19 mouse cellular contexts compared by ENCODE assay signal in the genomic region with DNA sequence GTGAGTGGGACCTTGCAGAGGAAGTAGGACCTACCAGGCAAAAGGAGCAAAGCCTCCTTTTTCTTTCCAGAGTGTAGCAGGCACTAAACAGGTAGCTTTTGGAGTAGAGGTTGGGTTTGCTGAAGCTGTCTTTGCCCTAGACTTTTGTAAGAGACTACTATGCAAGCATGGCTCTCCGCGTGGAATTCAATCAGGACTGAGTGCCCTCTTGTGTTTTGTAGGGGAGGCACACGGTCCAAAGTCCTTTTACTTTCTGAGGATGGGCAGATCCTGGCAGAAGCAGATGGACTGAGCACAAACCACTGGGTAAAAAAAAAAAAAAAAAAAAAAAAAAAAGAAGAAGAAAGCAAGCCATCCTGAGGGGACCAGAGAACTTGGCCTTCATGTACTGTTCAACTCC. TPM values are rescaled to one million over a fixed set of nuclear protein-coding genes. Genes with fewer than 3 reads are reported as not detected.
A peak's percentile ranks its signal among the peaks of the same experiment; 100 is the strongest.
DNase-seq lines count a peak whose midpoint lies in the region; ATAC-seq and TF ChIP-seq lines count a peak whose summit lies in the region.
"Had no signal": no experiment of that assay in that cellular context is flagged by ENCODE, and none has a peak within 500 bp of the region (broad histone marks: within the 10 kb centered on the region; RNA-seq: fewer than 3 reads in every experiment).

No protein-coding gene starts in this region.

- TF ChIP-seq CTCF in forebrain, postnatal 0 days (IDR thresholded peaks at IDR 0.05; ENCODE audit: low read depth) = 0 out of 2 replicates have a peak, but pooled peaks have one; percentile 6
- TF ChIP-seq CTCF in lung, embryonic 14.5 days (IDR thresholded peaks at IDR 0.05; ENCODE audit: low read depth) = no peak
- peak; percentile 30; the same call in 1 of the 2 replicates for TF ChIP-seq CTCF in kidney, postnatal 0 days (IDR thresholded peaks at IDR 0.05; ENCODE audit: low read depth)

- no peak overlapping the region for H3K4me2 ChIP-seq in forebrain, postnatal 0 days (ENCODE audit: low read depth)
- no peak overlapping the region for H3K4me2 ChIP-seq in forebrain, embryonic 14.5 days (ENCODE audit: low read length)
- no peak overlapping the region for H3K4me2 ChIP-seq in lung, embryonic 14.5 days
- no peak overlapping the region for H3K4me2 ChIP-seq in kidney, postnatal 0 days (ENCODE audit: low read length)

- no peak overlapping the region for H3K9ac ChIP-seq in forebrain, postnatal 0 days
- no peak overlapping the region for H3K9ac ChIP-seq in forebrain, embryonic 14.5 days (ENCODE audit: low read length)
- H3K9ac ChIP-seq in lung, embryonic 14.5 days = no peak overlapping the region
- no peak overlapping the region for H3K9ac ChIP-seq in kidney, postnatal 0 days (ENCODE audit: low read depth, low read length)
- H3K9ac ChIP-seq: hindbrain, embryonic 15.5 days; stomach, embryonic 15.5 days had no signal

- H3K4me3 ChIP-seq in forebrain, postnatal 0 days (ENCODE audit: low read depth, low read length) = no peak overlapping the region
- H3K4me3 ChIP-seq in forebrain, embryonic 14.5 days (ENCODE audit: low read depth, low read length) = no peak overlapping the region
- H3K4me3 ChIP-seq in lung, embryonic 14.5 days (ENCODE audit: low read depth, low read length) = no peak overlapping the region
- no peak overlapping the region for H3K4me3 ChIP-seq in kidney, postnatal 0 days (replicated peaks; ENCODE audit: low read depth, low read length)
- H3K4me3 ChIP-seq: megakaryocyte, embryonic 14.5 days; stomach, embryonic 15.5 days had no signal

- H3K4me1 ChIP-seq in forebrain, postnatal 0 days (ENCODE audit: insufficient read depth) = no peaks in the 10 kb centered on the region; the same call in 1 of the 2 replicates
- H3K4me1 ChIP-seq in forebrain, embryonic 14.5 days (ENCODE audit: control insufficient read depth, insufficient read depth, low read length) = peaks cover 6% of the 10 kb centered on the region
- peaks cover 7% of the 10 kb centered on the region for H3K4me1 ChIP-seq in lung, embryonic 14.5 days (ENCODE audit: insufficient read depth)
- H3K4me1 ChIP-seq in kidney, postnatal 0 days (replicated peaks; ENCODE audit: insufficient read depth, low read length) = peaks cover 8% of the 10 kb centered on the region; the same call in 1 of the 2 replicates

- no peak overlapping the region for H3K27ac ChIP-seq in forebrain, postnatal 0 days (ENCODE audit: low read depth, low read length)
- no peak overlapping the region for H3K27ac ChIP-seq in forebrain, embryonic 14.5 days (ENCODE audit: low read depth, low read length)
- no peak overlapping the region for H3K27ac ChIP-seq in lung, embryonic 14.5 days (ENCODE audit: low read depth)
- H3K27ac ChIP-seq in kidney, postnatal 0 days = 0 out of 2 replicates have a peak overlapping the region, but pooled peaks have one; percentile 11
- H3K27ac ChIP-seq: hindbrain, embryonic 15.5 days; stomach, embryonic 15.5 days had no signal

- DNase-seq in forebrain, postnatal 0 days = no peak
- DNase-seq in forebrain, embryonic 14.5 days (ENCODE audit: low spot score) = no peak
- DNase-seq in lung, embryonic 14.5 days = peak; percentile 12
- no peak for DNase-seq in lung, postnatal 10 days
- DNase-seq in kidney, postnatal 0 days (ENCODE audit: low spot score) = peak; percentile 40
- DNase-seq in retina, postnatal 1 day = peak; percentile 30
- no peak for DNase-seq in cerebellum, adult 9-11 months
- no peak for DNase-seq in embryo, embryonic 11 days
- DNase-seq: adrenal gland, postnatal 10 days; cerebellum, adult 9-10 months; layer of hippocampus, postnatal 36 days; lung, adult 18-20 months; thymus, postnatal 14 days had no signal

- H3K27me3 ChIP-seq in forebrain, postnatal 0 days (ENCODE audit: insufficient read depth, low read length) = no peaks in the 10 kb centered on the region
- no peaks in the 10 kb centered on the region for H3K27me3 ChIP-seq in forebrain, embryonic 14.5 days (replicated peaks; ENCODE audit: control insufficient read depth, insufficient read depth, low read length)
- no peaks in the 10 kb centered on the region for H3K27me3 ChIP-seq in lung, embryonic 14.5 days (ENCODE audit: insufficient read depth, low read length)
- no peaks in the 10 kb centered on the region for H3K27me3 ChIP-seq in kidney, postnatal 0 days (ENCODE audit: insufficient read depth, low read length)
- H3K27me3 ChIP-seq: hindbrain, embryonic 15.5 days; megakaryocyte, embryonic 14.5 days; stomach, embryonic 15.5 days had no signal

- no peaks in the 10 kb centered on the region for H3K9me3 ChIP-seq in forebrain, postnatal 0 days (ENCODE audit: low read length)
- H3K9me3 ChIP-seq in forebrain, embryonic 14.5 days (replicated peaks; ENCODE audit: control insufficient read depth, low read length) = no peaks in the 10 kb centered on the region
- no peaks in the 10 kb centered on the region for H3K9me3 ChIP-seq in lung, embryonic 14.5 days (ENCODE audit: low read depth, low read length)
- H3K9me3 ChIP-seq in kidney, postnatal 0 days (replicated peaks; ENCODE audit: low read length) = no peaks in the 10 kb centered on the region
- H3K9me3 ChIP-seq: hindbrain, embryonic 15.5 days; megakaryocyte, embryonic 14.5 days; stomach, embryonic 15.5 days had no signal

- 57% methylated on average over 3 of the region's 3 CpGs for WGBS in forebrain, postnatal 0 days
- whole genome bisulfite sequencing in forebrain, embryonic 14.5 days = 51% methylated on average over 3 of the region's 3 CpGs
- 67% methylated on average over 3 of the region's 3 CpGs for WGBS in lung, embryonic 14.5 days
- 49% methylated on average over 3 of the region's 3 CpGs for WGBS in kidney, postnatal 0 days

- no peak for ATAC-seq in forebrain, postnatal 0 days
- no peak for ATAC-seq in forebrain, embryonic 14.5 days
- no peak for ATAC-seq in lung, embryonic 14.5 days (ENCODE audit: insufficient read depth)
- no peak for ATAC-seq in kidney, postnatal 0 days (replicated peaks; ENCODE audit: low FRiP score, low read depth)

- peaks cover 30% of the 10 kb centered on the region for H3K36me3 ChIP-seq in forebrain, postnatal 0 days (ENCODE audit: insufficient read depth)
- peaks cover 23% of the 10 kb centered on the region for H3K36me3 ChIP-seq in forebrain, embryonic 14.5 days (ENCODE audit: control insufficient read depth, insufficient read depth, low read length)
- peaks cover 22% of the 10 kb centered on the region for H3K36me3 ChIP-seq in lung, embryonic 14.5 days (ENCODE audit: insufficient read depth)
- H3K36me3 ChIP-seq in kidney, postnatal 0 days (ENCODE audit: insufficient read depth, low read length) = peaks cover 16% of the 10 kb centered on the region

RNA-seq across cellular contexts. Expression of a gene that starts 1.9 kb away (rescaled TPM):
- total RNA-seq in forebrain, postnatal 0 days (2014; rRNA removed) = 80.7 and 81.2 TPM in 2 replicates
- 81.0 and 99.0 TPM in 2 replicates for polyA plus RNA-seq in forebrain, postnatal 0 days (2015; fragmentation: Nextera tagmentation; extraction: Ambion mirVana)
- polyA plus RNA-seq in forebrain, embryonic 14.5 days (2014; fragmentation: Nextera tagmentation; extraction: Ambion mirVana) = 78.5 and 85.9 TPM in 2 replicates
- polyA plus RNA-seq in lung, embryonic 14.5 days (2014; fragmentation: Nextera tagmentation; extraction: Ambion mirVana) = 46.1 and 49.3 TPM in 2 replicates
- polyA plus RNA-seq in kidney, postnatal 0 days (2015; fragmentation: Nextera tagmentation; extraction: Ambion mirVana) = 56.8 and 60.0 TPM in 2 replicates

RNA-seq across cellular contexts. Expression of a gene that starts 21.1 kb away (rescaled TPM):
- total RNA-seq in forebrain, postnatal 0 days (2014; rRNA removed) = 30.7 and 42.3 TPM in 2 replicates
- polyA plus RNA-seq in forebrain, postnatal 0 days (2015; fragmentation: Nextera tagmentation; extraction: Ambion mirVana) = 80.4 and 81.7 TPM in 2 replicates
- 63.5 and 76.4 TPM in 2 replicates for polyA plus RNA-seq in forebrain, embryonic 14.5 days (2014; fragmentation: Nextera tagmentation; extraction: Ambion mirVana)
- polyA plus RNA-seq in lung, embryonic 14.5 days (2014; fragmentation: Nextera tagmentation; extraction: Ambion mirVana) = 74.7 and 77.4 TPM in 2 replicates
- polyA plus RNA-seq in kidney, postnatal 0 days (2015; fragmentation: Nextera tagmentation; extraction: Ambion mirVana) = 108 TPM in 2 replicates

RNA-seq across cellular contexts. Expression of a gene that starts 34.2 kb away (rescaled TPM):
- total RNA-seq in forebrain, postnatal 0 days (2014; rRNA removed) = not detected in 2 replicates
- not detected in 2 replicates for polyA plus RNA-seq in forebrain, postnatal 0 days (2015; fragmentation: Nextera tagmentation; extraction: Ambion mirVana)
- not detected in 2 replicates for polyA plus RNA-seq in forebrain, embryonic 14.5 days (2014; fragmentation: Nextera tagmentation; extraction: Ambion mirVana)
- 0.21 TPM in 1 of 2 replicates, not detected in the other for polyA plus RNA-seq in lung, embryonic 14.5 days (2014; fragmentation: Nextera tagmentation; extraction: Ambion mirVana)
- polyA plus RNA-seq in kidney, postnatal 0 days (2015; fragmentation: Nextera tagmentation; extraction: Ambion mirVana) = 0.17 and 0.33 TPM in 2 replicates
- total RNA-seq: layer of hippocampus, postnatal 36 days had no signal
- polyA plus RNA-seq: embryonic facial prominence, embryonic 11.5 days; heart, embryonic 14.5 days; stomach, embryonic 15.5 days had no signal

RNA-seq across cellular contexts. Expression of a gene that starts 34.9 kb away (rescaled TPM):
- 66.2 and 75.0 TPM in 2 replicates for total RNA-seq in forebrain, postnatal 0 days (2014; rRNA removed)
- polyA plus RNA-seq in forebrain, postnatal 0 days (2015; fragmentation: Nextera tagmentation; extraction: Ambion mirVana) = 28.3 and 28.6 TPM in 2 replicates
- polyA plus RNA-seq in forebrain, embryonic 14.5 days (2014; fragmentation: Nextera tagmentation; extraction: Ambion mirVana) = 30.1 and 32.0 TPM in 2 replicates
- 19.3 and 19.8 TPM in 2 replicates for polyA plus RNA-seq in lung, embryonic 14.5 days (2014; fragmentation: Nextera tagmentation; extraction: Ambion mirVana)
- polyA plus RNA-seq in kidney, postnatal 0 days (2015; fragmentation: Nextera tagmentation; extraction: Ambion mirVana) = 10.8 and 12.1 TPM in 2 replicates

RNA-seq across cellular contexts. Expression of a gene that starts 53.9 kb away (rescaled TPM):
- total RNA-seq in forebrain, postnatal 0 days (2014; rRNA removed) = 0.19 and 0.77 TPM in 2 replicates
- polyA plus RNA-seq in forebrain, postnatal 0 days (2015; fragmentation: Nextera tagmentation; extraction: Ambion mirVana) = 0.38 and 0.53 TPM in 2 replicates
- not detected in 2 replicates for polyA plus RNA-seq in forebrain, embryonic 14.5 days (2014; fragmentation: Nextera tagmentation; extraction: Ambion mirVana)
- not detected in 2 replicates for polyA plus RNA-seq in lung, embryonic 14.5 days (2014; fragmentation: Nextera tagmentation; extraction: Ambion mirVana)
- 14.2 and 17.0 TPM in 2 replicates for polyA plus RNA-seq in kidney, postnatal 0 days (2015; fragmentation: Nextera tagmentation; extraction: Ambion mirVana)
- total RNA-seq: adrenal gland, postnatal 10 days had no signal
- polyA plus RNA-seq: heart, embryonic 14.5 days; hindbrain, embryonic 15.5 days; limb, embryonic 11.5 days had no signal

Comparison
In these comparisons a context has a peak if more than half of its experiments do, and no peak if none do; other contexts are left out.
1. DNase-seq: peak in lung, embryonic 14.5 days (single experiment), kidney, postnatal 0 days (single experiment) and retina, postnatal 1 day (single experiment); none in forebrain, postnatal 0 days (single experiment), forebrain, embryonic 14.5 days (single experiment), lung, postnatal 10 days (single experiment), cerebellum, adult 9-11 months (single experiment) and embryo, embryonic 11 days (single experiment).